Comparison of ENCODE assay signal across 16 mouse cellular contexts in genomic region chr6:48784406-48784805, GRCm38 (mm10). TPM values are rescaled to one million over a fixed set of nuclear protein-coding genes. Genes with fewer than 3 reads are reported as not detected.
"Had no signal": no experiment of that assay in that cellular context is flagged by ENCODE, and none has a peak within 500 bp of the region (broad histone marks: within the 10 kb centered on the region; RNA-seq: fewer than 3 reads in every experiment).

No protein-coding gene starts in this region.

- H3K9me3 ChIP-seq: limb, embryonic 15.5 days; liver, embryonic 15.5 days; midbrain, embryonic 12.5 days had no signal

- H3K4me1 ChIP-seq: limb, embryonic 15.5 days; liver, embryonic 15.5 days; midbrain, embryonic 12.5 days had no signal

- H3K27me3 ChIP-seq: limb, embryonic 15.5 days; liver, embryonic 15.5 days; midbrain, embryonic 12.5 days had no signal

- H3K9ac ChIP-seq: limb, embryonic 15.5 days; liver, embryonic 15.5 days; lung, embryonic 14.5 days; midbrain, embryonic 12.5 days had no signal

- H3K4me2 ChIP-seq: limb, embryonic 15.5 days; liver, embryonic 15.5 days; lung, embryonic 14.5 days; midbrain, embryonic 12.5 days had no signal

- ATAC-seq: midbrain, embryonic 16.5 days had no signal

- H3K36me3 ChIP-seq: limb, embryonic 15.5 days; liver, embryonic 15.5 days; midbrain, embryonic 12.5 days had no signal

- H3K4me3 ChIP-seq: limb, embryonic 15.5 days; liver, embryonic 15.5 days; midbrain, embryonic 12.5 days had no signal

- DNase-seq: kidney, postnatal 36 days; layer of hippocampus, adult 9-11 months; layer of hippocampus, postnatal 36 days; lung, embryonic 14.5 days; right cerebral cortex, postnatal 14 days; thymus, postnatal 4 days had no signal

- H3K27ac ChIP-seq: kidney, postnatal 0 days; limb, embryonic 15.5 days; liver, embryonic 15.5 days; midbrain, embryonic 12.5 days had no signal

RNA-seq across cellular contexts. Expression of gene Gimap3, which starts 13.8 kb away (rescaled TPM):
- total RNA-seq: layer of hippocampus, adult 18-20 months; layer of hippocampus, postnatal 36 days; left cerebral cortex, adult 8-10 months; left cerebral cortex, postnatal 25 days had no signal
- polyA plus RNA-seq: limb, embryonic 11.5 days; limb, embryonic 15.5 days; lung, embryonic 14.5 days; midbrain, embryonic 12.5 days; midbrain, embryonic 16.5 days; neural tube, embryonic 14.5 days had no signal
